Mouse (Mus musculus) C2C12 (cell line): Measurements from ENCODE around the gene Cps1. TPM values are rescaled to one million over a fixed set of nuclear protein-coding genes. Genes with fewer than 3 reads are reported as not detected.

ENCODE experiments used
- H3K27me3 ChIP-seq: one replicate; pipeline ENCODE4 v1.6.1; 2011; ENCODE audit not compliant: control insufficient read depth, insufficient read depth, insufficient read length
- H3K36me3 ChIP-seq: one replicate; pipeline ENCODE4 v1.6.1; 2011; ENCODE audit not compliant: control insufficient read depth, insufficient read depth
- H3K4me3 ChIP-seq: one replicate; pipeline ENCODE4 v1.5.1; 2011; ENCODE audit warnings: mild to moderate bottlenecking, control low read depth; ENCODE audit not compliant: poor library complexity, insufficient read depth, severe bottlenecking
- H3K79me2 ChIP-seq: one replicate; pipeline ENCODE4 v1.6.1; 2011; ENCODE audit not compliant: control insufficient read depth, insufficient read depth
- H3K79me3 ChIP-seq: one replicate; pipeline ENCODE4 v1.6.1; 2011; ENCODE audit warnings: low read depth, control low read depth
- H3ac ChIP-seq: one replicate; pipeline ENCODE3; 2011; ENCODE audit warnings: low read depth; ENCODE audit not compliant: control insufficient read depth, insufficient read length
- CEBPB ChIP-seq: IDR thresholded peaks from one replicate; pipeline ENCODE4 v1.6.1; 2011; ENCODE audit warnings: low read depth, mild to moderate bottlenecking, control low read depth, moderate library complexity
- CTCF ChIP-seq: IDR thresholded peaks from one replicate; pipeline ENCODE4 v1.5.1; 2011; ENCODE audit not compliant: control insufficient read depth, insufficient read depth, insufficient read length
- FOSL1 ChIP-seq: IDR thresholded peaks from one replicate; pipeline ENCODE4 v1.8.0; 2011; ENCODE audit warnings: mild to moderate bottlenecking, low read length; ENCODE audit not compliant: poor library complexity, insufficient read depth, severe bottlenecking
- MAX ChIP-seq: IDR thresholded peaks from one replicate; pipeline ENCODE4 v1.6.1; 2011; ENCODE audit warnings: mild to moderate bottlenecking, control low read depth
- MYOD1 ChIP-seq: IDR thresholded peaks from one replicate; pipeline ENCODE4 v1.6.1; 2011; ENCODE audit warnings: low read depth; ENCODE audit not compliant: control insufficient read depth, insufficient read length
- MYOG ChIP-seq: IDR thresholded peaks from one replicate; pipeline ENCODE4 v1.6.1; 2011; ENCODE audit not compliant: control insufficient read depth, insufficient read length; ENCODE audit errors: extremely low read depth
- USF1 ChIP-seq: IDR thresholded peaks from one replicate; pipeline ENCODE4 v1.6.1; 2011; ENCODE audit warnings: low read depth, mild to moderate bottlenecking, control low read depth, moderate library complexity
- polyA plus RNA-seq: library from polyadenylated mRNA; unstranded; fragments of >200 nt; fragmentation: generic; extraction: Trizol; gene quantifications from one replicate; pipeline ENCODE4 v1.2.1, GENCODE M21; 2012; ENCODE audit warnings: missing spikeins

Cps1 gene
- polyA plus RNA-seq, 1 experiment = 0.01 TPM

DNA sequence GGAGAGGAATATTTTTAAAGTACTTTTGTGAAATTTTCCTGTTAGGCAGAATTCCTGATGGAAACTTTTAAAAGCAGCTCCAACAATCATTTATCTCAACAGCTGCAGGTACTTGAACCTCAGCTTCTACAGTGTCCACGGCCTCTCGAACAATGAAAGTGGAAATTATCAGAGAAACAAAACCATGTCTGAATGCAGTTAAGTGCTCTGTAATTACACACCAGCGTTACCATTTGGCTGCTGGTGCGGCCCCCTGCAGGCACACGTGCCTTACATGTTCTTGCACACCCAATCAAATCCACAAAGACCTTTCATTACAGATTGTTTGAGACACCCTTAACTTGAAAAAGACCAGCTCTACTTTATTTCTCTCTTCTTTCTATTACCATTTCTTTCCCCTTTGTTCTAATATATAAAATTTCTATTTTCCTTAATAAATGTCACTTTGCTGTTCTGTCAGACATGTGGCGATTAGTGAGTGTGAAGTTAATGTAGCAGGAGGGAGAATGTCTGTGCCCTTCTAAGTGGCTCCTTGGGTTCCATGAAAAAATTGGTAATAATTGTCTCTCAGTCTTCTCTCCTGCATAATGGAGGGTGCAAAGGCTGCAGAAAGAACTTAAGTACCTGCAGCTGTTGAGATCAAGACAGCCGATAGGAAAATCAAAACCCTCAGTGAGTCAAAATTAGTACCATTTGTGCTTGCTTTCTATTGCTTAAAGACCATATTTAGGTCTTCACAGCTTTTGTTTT lies 112.8 kb downstream of the Cps1 start:
- H3ac ChIP-seq = no peak overlapping the region
- TF ChIP-seq USF1 = no peak
- no peak for TF ChIP-seq MYOD1
- H3K4me3 ChIP-seq = no peak overlapping the region
- no peaks in the 10 kb centered on the region for H3K36me3 ChIP-seq
- H3K79me3 ChIP-seq = no peaks in the 10 kb centered on the region
- no peaks in the 10 kb centered on the region for H3K27me3 ChIP-seq
- no peaks in the 10 kb centered on the region for H3K79me2 ChIP-seq

- Histone ChIP-seq H3K36me3 (no peaks in the 10 kb centered on the region), H3ac (no peak overlapping the region), H3K79me3 (no peaks in the 10 kb centered on the region), H3K27me3 (no peaks in the 10 kb centered on the region), H3K79me2 (no peaks in the 10 kb centered on the region), H3K4me3 (no peak overlapping the region)
- TF ChIP-seq USF1 = no peak
- TF ChIP-seq MYOD1 = no peak
- no peak for TF ChIP-seq MYOG
- no peak for TF ChIP-seq FOSL1
- no peak for TF ChIP-seq CTCF
- no peak for TF ChIP-seq MAX
- TF ChIP-seq CEBPB = no peak
Observed at GRCm38 (mm10) chr1:67238446-67238845, 115.6 kb downstream of the Cps1 start.

- TF ChIP-seq MAX (no peak), MYOD1 (no peak), USF1 (no peak), MYOG (no peak), CTCF (no peak), FOSL1 (no peak), CEBPB (no peak)
- H3K4me3 ChIP-seq = no peak overlapping the region
- H3K36me3 ChIP-seq = no peaks in the 10 kb centered on the region
- no peaks in the 10 kb centered on the region for H3K79me2 ChIP-seq
- no peaks in the 10 kb centered on the region for H3K27me3 ChIP-seq
- no peaks in the 10 kb centered on the region for H3K79me3 ChIP-seq
- H3ac ChIP-seq = no peak overlapping the region
Observed at GRCm38 (mm10) chr1:67238941-67239340, 116.1 kb downstream of the Cps1 start.

DNA sequence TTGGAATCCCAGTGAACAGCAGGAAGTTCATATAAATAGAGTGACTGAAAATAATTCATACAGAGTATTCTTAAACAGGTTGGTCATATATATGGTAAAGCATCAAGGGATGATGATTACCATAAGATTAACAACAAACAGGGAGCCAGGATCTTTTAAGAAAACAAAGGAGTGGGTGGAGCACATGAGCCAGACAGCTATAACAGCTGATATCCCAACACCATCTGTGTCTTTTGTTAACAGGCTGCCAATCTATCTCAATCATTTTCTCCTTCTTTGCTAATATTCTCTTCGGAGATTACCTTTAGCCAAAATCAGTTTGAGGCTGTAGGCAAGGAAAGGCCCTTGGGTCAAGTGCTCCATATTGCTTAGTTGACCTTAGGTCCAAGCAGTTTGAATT lies 142.4 kb downstream of the Cps1 start:
- no peaks in the 10 kb centered on the region for H3K36me3 ChIP-seq
- H3K27me3 ChIP-seq = no peaks in the 10 kb centered on the region
- H3K79me3 ChIP-seq = no peaks in the 10 kb centered on the region
- no peak for TF ChIP-seq CEBPB
- TF ChIP-seq MAX = no peak
- no peak for TF ChIP-seq CTCF
- TF ChIP-seq USF1 = no peak
- no peak for TF ChIP-seq FOSL1
- no peak for TF ChIP-seq MYOG
- TF ChIP-seq MYOD1 = no peak
- no peak overlapping the region for H3ac ChIP-seq
- H3K4me3 ChIP-seq = no peak overlapping the region
- no peaks in the 10 kb centered on the region for H3K79me2 ChIP-seq

- Histone ChIP-seq H3K4me3 (no peak overlapping the region), H3ac (no peak overlapping the region), H3K36me3 (no peaks in the 10 kb centered on the region), H3K79me2 (no peaks in the 10 kb centered on the region), H3K27me3 (no peaks in the 10 kb centered on the region), H3K79me3 (no peaks in the 10 kb centered on the region)
- TF ChIP-seq MYOG = no peak
Observed at GRCm38 (mm10) chr1:67267972-67268371, 145.1 kb downstream of the Cps1 start.

GRCm38 (mm10) chr1:67268450-67268849 lies 145.6 kb downstream of the Cps1 start:
- no peak overlapping the region for H3K4me3 ChIP-seq
- no peak for TF ChIP-seq MYOD1
- TF ChIP-seq USF1 = no peak
- no peak for TF ChIP-seq MAX
- no peak for TF ChIP-seq MYOG
- TF ChIP-seq FOSL1 = no peak
- TF ChIP-seq CEBPB = no peak
- no peaks in the 10 kb centered on the region for H3K79me3 ChIP-seq
- no peak overlapping the region for H3ac ChIP-seq
- no peaks in the 10 kb centered on the region for H3K79me2 ChIP-seq
- no peaks in the 10 kb centered on the region for H3K36me3 ChIP-seq
- no peaks in the 10 kb centered on the region for H3K27me3 ChIP-seq
